Mouse (Mus musculus) layer of hippocampus, postnatal 25 days (tissue): Measurements from ENCODE around the gene Usp28. TPM values are rescaled to one million over a fixed set of nuclear protein-coding genes. Genes with fewer than 3 reads are reported as not detected.
"Not testable (repeated sequence)": the region's sequence is repeated elsewhere in the genome, so short reads cannot be mapped to it uniquely, and the experiment has no call there.

Source experiments
- DNase-seq, 2 experiments: peaks; one replicate each; pipeline ENCODE4 v3.0.0; 2022; ENCODE audit warnings: mixed read lengths in 2 of 2, low spot score in 1 of 2; ENCODE audit errors: extremely low spot score in 1 of 2
- total RNA-seq, 2 experiments: library from RNA; stranded (reverse); gene quantifications; 2 replicates each; pipeline ENCODE4 v1.2.3; 2021

The Usp28 gene
- 10 to 100 TPM; 26.8 to 47.1 TPM for total RNA-seq

- peak; percentile 88 to 92 for DNase-seq
These were observed at the start of gene Usp28 for GRCm38 (mm10) chr9:48984845-48985707. TSS of gene Usp28 (plus strand) at chr9:48985375.

GRCm38 (mm10) chr9:48942349-48942748, 42.8 kb upstream of the Usp28 start:
- DNase-seq = no peak

- DNase-seq = no peak
These were observed 37.6 kb upstream of the Usp28 start for GRCm38 (mm10) chr9:48947565-48947964.

GRCm38 (mm10) chr9:48961314-48961713, 23.9 kb upstream of the Usp28 start:
- no peak for DNase-seq

GRCm38 (mm10) chr9:48962131-48962530, 23.0 kb upstream of the Usp28 start:
- no peak for DNase-seq

GRCm38 (mm10) chr9:48964587-48965040, 20.6 kb upstream of the Usp28 start, which contains the start of gene Htr3b:
TSS of gene Htr3b (minus strand) at chr9:48964990.
- DNase-seq = no peak

GRCm38 (mm10) chr9:48972494-48972893, 12.7 kb upstream of the Usp28 start:
- DNase-seq = peak in 1 of 2 experiments; percentile 74

GRCm38 (mm10) chr9:48976661-48977355, 8.4 kb upstream of the Usp28 start:
- DNase-seq = no peak

- no peak for DNase-seq
These were observed 4.8 kb upstream of the Usp28 start for GRCm38 (mm10) chr9:48980371-48980770.

- DNase-seq = no peak
These were observed 4.4 kb upstream of the Usp28 start for GRCm38 (mm10) chr9:48980781-48981180.

- DNase-seq = no peak
These were observed 3.3 kb upstream of the Usp28 start for GRCm38 (mm10) chr9:48981827-48982226.

GRCm38 (mm10) chr9:48983801-48984200, 1.4 kb upstream of the Usp28 start:
- DNase-seq = not testable (repeated sequence)

- DNase-seq = no peak
These were observed 793 bp upstream of the Usp28 start for GRCm38 (mm10) chr9:48984320-48984844.

- no peak for DNase-seq
These were observed 523 bp downstream of the Usp28 start for GRCm38 (mm10) chr9:48985708-48986088.

GRCm38 (mm10) chr9:48986616-48987141, 1.5 kb downstream of the Usp28 start:
- no peak for DNase-seq

GRCm38 (mm10) chr9:48987201-48988101, 2.3 kb downstream of the Usp28 start:
- DNase-seq = no peak

GRCm38 (mm10) chr9:48991671-48992070, 6.5 kb downstream of the Usp28 start:
- DNase-seq = no peak

GRCm38 (mm10) chr9:48994779-48995178, 9.6 kb downstream of the Usp28 start:
- no peak for DNase-seq

- no peak for DNase-seq
These were observed 10.6 kb downstream of the Usp28 start for GRCm38 (mm10) chr9:48995735-48996134.

- no peak for DNase-seq
These were observed 14.1 kb downstream of the Usp28 start for GRCm38 (mm10) chr9:48999256-48999655.
